Mouse (Mus musculus) kidney, embryonic 15.5 days (tissue): ENCODE results near the gene Coro1b. TPM values are rescaled to one million over a fixed set of nuclear protein-coding genes. Genes with fewer than 3 reads are reported as not detected.

Source experiments
- ATAC-seq: fragments of 200-750 bp; cut with Nextera tagmentation; replicated peaks from 2 replicates; pipeline ENCODE4 v1.8.0; 2017; ENCODE audit warnings: moderate TSS enrichment; ENCODE audit not compliant: low FRiP score
- H3K27ac ChIP-seq: fragments of 300-500 bp; sonication (generic); 2 replicates; pipeline ENCODE4 v1.5.1; 2015; ENCODE audit warnings: mild to moderate bottlenecking, inconsistent platforms
- H3K27me3 ChIP-seq: fragments of 300-500 bp; sonication (generic); 2 replicates; pipeline ENCODE4 v1.6.1; 2015; ENCODE audit warnings: inconsistent platforms
- H3K36me3 ChIP-seq: fragments of 300-500 bp; sonication (generic); 2 replicates; pipeline ENCODE4 v1.6.1; 2015; ENCODE audit warnings: inconsistent platforms
- H3K4me1 ChIP-seq: fragments of 300-500 bp; sonication (generic); 2 replicates; pipeline ENCODE4 v1.6.1; 2015; ENCODE audit warnings: inconsistent platforms
- H3K4me2 ChIP-seq: fragments of 300-500 bp; sonication (generic); 2 replicates; pipeline ENCODE4 v1.6.1; 2015; ENCODE audit warnings: moderate library complexity, mild to moderate bottlenecking, inconsistent platforms
- H3K4me3 ChIP-seq: fragments of 300-500 bp; sonication (generic); replicated peaks from 2 replicates; pipeline ENCODE4 v1.5.1; 2015; ENCODE audit warnings: mild to moderate bottlenecking, inconsistent platforms
- H3K9ac ChIP-seq: fragments of 300-500 bp; sonication (generic); 2 replicates; pipeline ENCODE4 v1.6.1; 2015; ENCODE audit warnings: mild to moderate bottlenecking, inconsistent platforms
- H3K9me3 ChIP-seq: fragments of 300-500 bp; sonication (generic); replicated peaks from 2 replicates; pipeline ENCODE4 v1.6.1; 2016; ENCODE audit warnings: inconsistent platforms
- WGBS: fragments of 180-500 bp; shearing (Covaris S2); methylation state at CpG from one replicate; pipeline ENCODE4 v1.1.7; 2015; ENCODE audit warnings: mixed read lengths; 5-methylcytosine and 5-hydroxymethylcytosine counted together
- polyA plus RNA-seq: library from polyadenylated mRNA; unstranded; fragments of >200 nt; fragmentation: Nextera tagmentation; extraction: Ambion mirVana; gene quantifications from 2 replicates; pipeline ENCODE4 v1.2.1, GENCODE M21; 2015

Gene Coro1b
- polyA plus RNA-seq, 1 experiment from 2014 or later = 174 TPM

DNA sequence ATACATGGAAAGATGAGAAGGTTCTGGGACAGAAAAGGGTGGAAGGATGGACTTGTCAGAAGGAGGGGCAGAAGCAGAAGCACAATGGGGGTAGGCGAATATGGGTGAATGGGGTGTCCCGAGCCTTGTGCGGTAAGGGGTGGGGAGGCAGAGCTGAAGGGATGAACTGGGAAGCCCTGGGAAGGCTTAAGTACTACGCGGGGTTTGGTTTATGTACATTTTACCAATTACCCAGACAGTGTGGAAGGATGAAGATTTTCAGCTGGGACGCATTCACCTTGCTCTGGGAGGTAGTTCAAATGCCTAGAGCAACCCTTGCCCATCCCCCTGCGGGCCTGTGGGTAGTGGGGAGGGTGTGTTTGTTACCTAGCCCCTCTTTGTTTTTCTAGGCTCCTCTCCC is 53.7 kb downstream of the Coro1b start:
- 21% methylated on average over 7 of the region's 7 CpGs for WGBS
- ATAC-seq = no peak
- peak overlapping the region; percentile 76 for H3K4me3 ChIP-seq

DNA sequence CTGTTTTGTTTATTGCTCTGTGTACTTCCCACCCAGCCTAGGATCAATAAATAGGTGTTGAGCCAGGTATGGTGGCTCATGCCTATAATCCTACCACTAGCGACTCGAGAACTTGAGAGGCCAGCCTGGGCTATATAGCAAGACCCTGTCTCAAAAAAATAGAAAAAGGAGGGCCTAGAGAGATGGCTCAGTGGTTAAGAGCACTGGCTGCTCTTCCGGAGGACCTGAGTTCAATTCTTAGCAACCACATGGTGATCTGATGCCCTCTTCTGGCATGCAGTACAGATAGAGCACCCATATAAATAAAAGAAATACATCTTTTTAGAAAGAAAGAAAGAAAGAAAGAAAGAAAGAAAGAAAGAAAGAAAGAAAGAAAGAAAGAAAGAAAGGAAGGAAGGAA is 54.7 kb downstream of the Coro1b start:
- Histone ChIP-seq H3K36me3 (peaks cover 20% of the 10 kb centered on the region), H3K4me3 (no peak overlapping the region), H3K9me3 (no peaks in the 10 kb centered on the region), H3K4me1 (peaks cover 29% of the 10 kb centered on the region), H3K27ac (no peak overlapping the region), H3K4me2 (no peak overlapping the region), H3K27me3 (peaks cover 5% of the 10 kb centered on the region; the same call in 1 of the 2 replicates), H3K9ac (no peak overlapping the region)
- ATAC-seq = no peak
- 63% methylated on average over 3 of the region's 3 CpGs for WGBS

More for the DNA sequence above, 53.7 kb downstream of the Coro1b start:
- H3K9me3 ChIP-seq = no peaks in the 10 kb centered on the region
- peaks cover 30% of the 10 kb centered on the region for H3K36me3 ChIP-seq
- H3K4me2 ChIP-seq = peak overlapping the region; percentile 92
- H3K9ac ChIP-seq = peak overlapping the region; percentile 75
- peak overlapping the region; percentile 49; the same call in 1 of the 2 replicates for H3K27ac ChIP-seq
- H3K4me1 ChIP-seq = peaks cover 37% of the 10 kb centered on the region
- H3K27me3 ChIP-seq = peaks cover 5% of the 10 kb centered on the region; the same call in 1 of the 2 replicates

Other genes starting within 250 kb of the Coro1b start
- gene Tcirg1, start 241.5 kb upstream of the Coro1b start, polyA plus RNA-seq = 43.9 and 54.6 TPM in 2 replicates
- 344 and 353 TPM in 2 replicates for gene Ndufs8, start 235.8 kb upstream of the Coro1b start, polyA plus RNA-seq
- 2.9 and 4.1 TPM in 2 replicates for gene Aldh3b1, start 218.8 kb upstream of the Coro1b start, polyA plus RNA-seq
- 18.3 and 21.2 TPM in 2 replicates for gene Unc93b1, start 213.4 kb upstream of the Coro1b start, polyA plus RNA-seq
- 0.06 TPM in 1 of 2 replicates, not detected in the other for gene Aldh3b3, start 190.0 kb upstream of the Coro1b start, polyA plus RNA-seq
- gene Aldh3b2, start 176.3 kb upstream of the Coro1b start, polyA plus RNA-seq = 1.7 and 1.8 TPM in 2 replicates
- gene Acy3, start 162.0 kb upstream of the Coro1b start, polyA plus RNA-seq = 28.6 and 35.0 TPM in 2 replicates
- gene Tbx10, start 155.9 kb upstream of the Coro1b start, polyA plus RNA-seq = 0.75 and 1.5 TPM in 2 replicates
- gene Nudt8, start 148.0 kb upstream of the Coro1b start, polyA plus RNA-seq = 31.2 and 36.2 TPM in 2 replicates
- gene Gm49405, start 148.0 kb upstream of the Coro1b start, polyA plus RNA-seq = 3.3 and 4.1 TPM in 2 replicates
- 5.0 and 5.1 TPM in 2 replicates for gene Doc2g, start 145.3 kb upstream of the Coro1b start, polyA plus RNA-seq
- 220 and 237 TPM in 2 replicates for gene Ndufv1, start 135.8 kb upstream of the Coro1b start, polyA plus RNA-seq
- gene Gstp1, start 110.6 kb upstream of the Coro1b start, polyA plus RNA-seq = 529 and 563 TPM in 2 replicates
- gene Gstp2, start 102.6 kb upstream of the Coro1b start, polyA plus RNA-seq = 2.4 and 14.9 TPM in 2 replicates
- 0.73 and 1.4 TPM in 2 replicates for gene Gstp3, start 89.0 kb upstream of the Coro1b start, polyA plus RNA-seq
- 0.22 and 0.84 TPM in 2 replicates for gene Cabp2, start 67.0 kb upstream of the Coro1b start, polyA plus RNA-seq
- gene Cdk2ap2, start 51.4 kb upstream of the Coro1b start, polyA plus RNA-seq = 116 and 117 TPM in 2 replicates
- gene Pitpnm1, start 48.6 kb upstream of the Coro1b start, polyA plus RNA-seq = 14.0 and 15.8 TPM in 2 replicates
- gene Aip, start 22.8 kb upstream of the Coro1b start, polyA plus RNA-seq = 98.0 and 108 TPM in 2 replicates
- not detected in 2 replicates for gene Gpr152, start 8.8 kb upstream of the Coro1b start, polyA plus RNA-seq
- 0.05 and 0.10 TPM in 2 replicates for gene Cabp4, start 4.6 kb upstream of the Coro1b start, polyA plus RNA-seq
- gene Ptprcap, start 5.0 kb downstream of the Coro1b start, polyA plus RNA-seq = 0.42 and 1.2 TPM in 2 replicates
- 51.5 and 58.5 TPM in 2 replicates for gene Rps6kb2, start 14.7 kb downstream of the Coro1b start, polyA plus RNA-seq
- 2.9 and 3.1 TPM in 2 replicates for gene Carns1, start 26.9 kb downstream of the Coro1b start, polyA plus RNA-seq
- gene Tbc1d10c, start 42.7 kb downstream of the Coro1b start, polyA plus RNA-seq = 2.4 and 3.0 TPM in 2 replicates
- 953 and 971 TPM in 2 replicates for gene Ppp1ca, start 43.4 kb downstream of the Coro1b start, polyA plus RNA-seq
- gene Rad9a, start 53.0 kb downstream of the Coro1b start, polyA plus RNA-seq = 37.2 and 38.2 TPM in 2 replicates
- 5.1 and 6.8 TPM in 2 replicates for gene Clcf1, start 65.6 kb downstream of the Coro1b start, polyA plus RNA-seq
- gene AC109138.7, start 65.7 kb downstream of the Coro1b start, polyA plus RNA-seq = not detected in 2 replicates
- 23.2 and 27.4 TPM in 2 replicates for gene Pold4, start 83.3 kb downstream of the Coro1b start, polyA plus RNA-seq
- 15.1 and 15.9 TPM in 2 replicates for gene Ssh3, start 120.6 kb downstream of the Coro1b start, polyA plus RNA-seq
- 8.3 and 8.5 TPM in 2 replicates for gene Ankrd13d, start 134.5 kb downstream of the Coro1b start, polyA plus RNA-seq
- 15.7 and 17.9 TPM in 2 replicates for gene Grk2, start 157.6 kb downstream of the Coro1b start, polyA plus RNA-seq
- gene Kdm2a, start 249.7 kb downstream of the Coro1b start, polyA plus RNA-seq = 50.2 and 57.4 TPM in 2 replicates